Mouse (Mus musculus): Measurements from ENCODE around the gene Ppa1.

DNA sequence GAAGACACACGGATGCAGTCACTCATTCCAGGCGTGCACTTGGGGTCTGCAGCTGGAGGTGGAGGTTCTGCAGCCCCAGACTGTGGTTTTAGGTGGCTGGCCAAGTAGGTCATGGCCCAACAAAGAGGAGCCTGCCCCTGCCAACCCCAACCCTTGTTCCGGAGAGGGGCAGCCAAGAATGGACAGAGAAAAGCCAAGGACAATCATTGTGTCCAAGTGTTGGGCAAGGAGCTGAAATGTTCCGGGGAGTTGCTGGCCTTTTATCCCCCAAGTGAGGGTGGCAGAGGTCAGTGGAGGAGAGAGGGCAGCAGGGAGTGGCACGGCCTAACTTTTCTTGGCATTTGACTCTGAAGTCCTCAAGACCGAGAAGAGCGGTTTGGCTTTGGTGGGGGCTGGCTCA lies 72.0 kb downstream of the Ppa1 start:
- TF ChIP-seq CTCF (IDR thresholded peaks at IDR 0.05; ENCODE audit: control insufficient read depth, insufficient read depth, insufficient replicate concordance, low read depth, low read length) (no peak), POLR2A (IDR thresholded peaks at IDR 0.05; ENCODE audit: control insufficient read depth, low read depth, low read length) (no peak)

Data from testis, adult 2 months (tissue).